Mouse (Mus musculus): Measurements from ENCODE around the gene Tcf15. TPM values are rescaled to one million over a fixed set of nuclear protein-coding genes. Genes with fewer than 3 reads are reported as not detected.

Tcf15 gene
- total RNA-seq, 2 experiments from 2014 or later = 1.6 to 2.4 TPM

- intact Hi-C loops (cut with DNase I) = loop anchor here (5.0 kb wide), 1 partner anchor 79 kb away; no protein-coding TSS in a partner anchor
- Histone ChIP-seq H3K27ac (peak overlapping the region; percentile 99; the same call in 1 of the 2 replicates), H3K4me3 (peak overlapping the region; percentile 84)
- no peak for DNase-seq (ENCODE audit: extremely low spot score in 1 of 2, low spot score in 2 of 2)
- no peak for TF ChIP-seq CTCF (IDR thresholded peaks at IDR 0.05)
Observed at GRCm38 (mm10) chr2:152106597-152106996, 36.8 kb upstream of the Tcf15 start.

- no peak for TF ChIP-seq CTCF (IDR thresholded peaks at IDR 0.05)
- H3K27ac ChIP-seq = no peak overlapping the region
- intact Hi-C loops (cut with DNase I) = loop anchor here (5.0 kb wide), 1 partner anchor 81 kb away; no protein-coding TSS in a partner anchor
- H3K4me3 ChIP-seq = no peak overlapping the region
- DNase-seq (ENCODE audit: extremely low spot score in 1 of 2, low spot score in 2 of 2) = no peak
Observed at GRCm38 (mm10) chr2:152108702-152109101, 34.7 kb upstream of the Tcf15 start.

- no peak overlapping the region for H3K27ac ChIP-seq
- no peak overlapping the region for H3K4me3 ChIP-seq
- DNase-seq (ENCODE audit: extremely low spot score in 1 of 2, low spot score in 2 of 2) = no peak
- intact Hi-C loops (cut with DNase I) = loop anchor here (5.0 kb wide), 1 partner anchor 82 kb away; no protein-coding TSS in a partner anchor
- TF ChIP-seq CTCF (IDR thresholded peaks at IDR 0.05) = no peak
Observed at GRCm38 (mm10) chr2:152109386-152109785, 34.0 kb upstream of the Tcf15 start.

- intact Hi-C loops (cut with DNase I) = loop anchor here (5.0 kb wide), 2 partner anchors 176 to 256 kb away; no protein-coding TSS in a partner anchor
- DNase-seq (ENCODE audit: extremely low spot score in 1 of 2, low spot score in 2 of 2) = no peak
- Histone ChIP-seq H3K4me3 (no peak overlapping the region), H3K27ac (peak overlapping the region; percentile 36; the same call in 1 of the 2 replicates)
- no peak for TF ChIP-seq CTCF (IDR thresholded peaks at IDR 0.05)
Observed at GRCm38 (mm10) chr2:152111311-152111710, 32.0 kb upstream of the Tcf15 start.

GRCm38 (mm10) chr2:152111920-152112319, 31.4 kb upstream of the Tcf15 start:
- H3K27ac ChIP-seq = peak overlapping the region; percentile 36; the same call in 1 of the 2 replicates
- no peak overlapping the region for H3K4me3 ChIP-seq
- intact Hi-C loops (cut with DNase I) = loop anchor here (1.0 to 5.0 kb wide), 3 partner anchors 85 to 255 kb away; no protein-coding TSS in a partner anchor
- DNase-seq (ENCODE audit: extremely low spot score in 1 of 2, low spot score in 2 of 2) = peak; percentile 87 to 95
- TF ChIP-seq CTCF (IDR thresholded peaks at IDR 0.05) = no peak; the same call in none of the 2 replicates

- intact Hi-C loops (cut with DNase I) = loop anchor here (1.0 to 5.0 kb wide), 3 partner anchors 85 to 255 kb away; no protein-coding TSS in a partner anchor
- no peak for DNase-seq (ENCODE audit: extremely low spot score in 1 of 2, low spot score in 2 of 2)
- H3K4me3 ChIP-seq = no peak overlapping the region
- TF ChIP-seq CTCF (IDR thresholded peaks at IDR 0.05) = no peak
- peak overlapping the region; percentile 65; the same call in 1 of the 2 replicates for H3K27ac ChIP-seq
Observed at GRCm38 (mm10) chr2:152112490-152112889, 30.9 kb upstream of the Tcf15 start.

GRCm38 (mm10) chr2:152112970-152113369, 30.4 kb upstream of the Tcf15 start:
- intact Hi-C loops (cut with DNase I) = loop anchor here (1.0 to 5.0 kb wide), 3 partner anchors 84 to 254 kb away; no protein-coding TSS in a partner anchor
- DNase-seq (ENCODE audit: extremely low spot score in 1 of 2, low spot score in 2 of 2) = no peak
- H3K4me3 ChIP-seq = no peak overlapping the region
- H3K27ac ChIP-seq = peak overlapping the region; percentile 65; the same call in 1 of the 2 replicates
- no peak for TF ChIP-seq CTCF (IDR thresholded peaks at IDR 0.05)

- no peak for TF ChIP-seq CTCF (IDR thresholded peaks at IDR 0.05)
- intact Hi-C loops (cut with DNase I) = loop anchor here (5.0 kb wide), 2 partner anchors 173 to 253 kb away; no protein-coding TSS in a partner anchor
- Histone ChIP-seq H3K27ac (no peak overlapping the region), H3K4me3 (peak overlapping the region; percentile 16; the same call in 1 of the 2 replicates)
- peak in 1 of 2 experiments; percentile 36 for DNase-seq (ENCODE audit: extremely low spot score in 1 of 2, low spot score in 2 of 2)
Observed at GRCm38 (mm10) chr2:152114057-152114975, 29.0 kb upstream of the Tcf15 start.

- intact Hi-C loops (cut with DNase I) = no loop called here
- Histone ChIP-seq H3K4me3 (no peak overlapping the region), H3K27ac (no peak overlapping the region)
- DNase-seq (ENCODE audit: extremely low spot score in 1 of 2, low spot score in 2 of 2) = no peak
- TF ChIP-seq CTCF (IDR thresholded peaks at IDR 0.05) = no peak
Observed at GRCm38 (mm10) chr2:152117694-152118093, 25.7 kb upstream of the Tcf15 start.

- no peak for TF ChIP-seq CTCF (IDR thresholded peaks at IDR 0.05)
- Histone ChIP-seq H3K4me3 (no peak overlapping the region), H3K27ac (no peak overlapping the region)
- intact Hi-C loops (cut with DNase I) = no loop called here
- no peak for DNase-seq (ENCODE audit: extremely low spot score in 1 of 2, low spot score in 2 of 2)
Observed at GRCm38 (mm10) chr2:152119228-152119865, 24.0 kb upstream of the Tcf15 start.

- DNase-seq (ENCODE audit: extremely low spot score in 1 of 2, low spot score in 2 of 2) = no peak
Observed at GRCm38 (mm10) chr2:152122896-152123295, 20.5 kb upstream of the Tcf15 start.

More at GRCm38 (mm10) chr2:152122896-152123295, 20.5 kb upstream of the Tcf15 start:
- no peak overlapping the region for H3K27ac ChIP-seq
- intact Hi-C loops (cut with DNase I) = no loop called here
- no peak for TF ChIP-seq CTCF (IDR thresholded peaks at IDR 0.05)
- no peak overlapping the region for H3K4me3 ChIP-seq

All from left cerebral cortex, adult 2 months (tissue).